Mouse (Mus musculus) neural tube, embryonic 13.5 days (tissue): Measurements from ENCODE around the gene Fez2. TPM values are rescaled to one million over a fixed set of nuclear protein-coding genes. Genes with fewer than 3 reads are reported as not detected.
A peak's percentile ranks its signal among the peaks of the same experiment; 100 is the strongest.

Experiments
- ATAC-seq: fragments of 200-750 bp; cut with Nextera tagmentation; 2 replicates; pipeline ENCODE4 v1.8.0; 2017; ENCODE audit warnings: low read depth, mild to moderate bottlenecking, moderate TSS enrichment, moderate library complexity
- H3K27ac ChIP-seq: fragments of 300-500 bp; sonication (generic); replicated peaks from 2 replicates; pipeline ENCODE4 v1.5.1; 2015; ENCODE audit warnings: moderate library complexity, mild to moderate bottlenecking, inconsistent platforms
- H3K27me3 ChIP-seq: fragments of 300-500 bp; sonication (generic); 2 replicates; pipeline ENCODE4 v1.6.1; 2015; ENCODE audit warnings: mild to moderate bottlenecking, inconsistent platforms
- H3K36me3 ChIP-seq: fragments of 300-500 bp; sonication (generic); 2 replicates; pipeline ENCODE4 v1.6.1; 2015; ENCODE audit warnings: mild to moderate bottlenecking, inconsistent platforms
- H3K4me1 ChIP-seq: fragments of 300-500 bp; sonication (generic); replicated peaks from 2 replicates; pipeline ENCODE4 v1.6.1; 2015; ENCODE audit warnings: inconsistent platforms
- H3K4me2 ChIP-seq: fragments of 300-500 bp; sonication (generic); 2 replicates; pipeline ENCODE4 v1.6.1; 2015; ENCODE audit warnings: inconsistent platforms, mild to moderate bottlenecking, moderate library complexity
- H3K4me3 ChIP-seq: fragments of 300-500 bp; sonication (generic); 2 replicates; pipeline ENCODE4 v1.5.1; 2015; ENCODE audit warnings: mild to moderate bottlenecking, inconsistent platforms
- H3K9ac ChIP-seq: fragments of 300-500 bp; sonication (generic); 2 replicates; pipeline ENCODE4 v1.6.1; 2015; ENCODE audit warnings: moderate library complexity, mild to moderate bottlenecking, inconsistent platforms
- H3K9me3 ChIP-seq: fragments of 300-500 bp; sonication (generic); 2 replicates; pipeline ENCODE4 v1.6.1; 2016; ENCODE audit warnings: inconsistent platforms
- WGBS: fragments of 180-500 bp; shearing (Covaris S2); methylation state at CpG from one replicate; pipeline ENCODE4 v1.1.7; 2015; 5-methylcytosine and 5-hydroxymethylcytosine counted together
- polyA plus RNA-seq: library from polyadenylated mRNA; unstranded; fragments of >200 nt; fragmentation: Nextera tagmentation; extraction: Ambion mirVana; gene quantifications from 2 replicates; pipeline ENCODE4 v1.2.1, GENCODE M21; 2015

Fez2 gene
- polyA plus RNA-seq, 1 experiment from 2014 or later: 57.3 TPM

DNA sequence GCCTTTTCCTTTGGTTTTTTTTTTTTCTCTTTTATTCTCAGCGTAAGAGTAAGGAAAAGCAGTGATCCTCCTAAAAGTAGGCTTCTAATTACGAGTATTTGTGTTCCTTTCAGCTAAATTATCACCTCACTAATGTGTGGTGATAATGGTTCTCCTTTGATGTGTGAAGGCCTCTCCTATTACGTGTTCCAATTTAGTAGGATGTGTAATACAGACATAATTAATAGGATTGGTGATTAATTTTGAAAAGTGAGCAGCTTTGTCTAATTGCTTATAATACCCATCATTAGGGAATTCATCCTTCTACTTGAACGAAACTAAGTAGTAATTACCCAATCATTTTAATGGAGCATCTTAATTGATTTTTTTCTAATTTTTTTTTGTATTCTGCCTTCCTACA is 60.2 kb downstream of the Fez2 start:
- no peaks in the 10 kb centered on the region for H3K9me3 ChIP-seq
- no peak overlapping the region for H3K4me2 ChIP-seq
- H3K4me1 ChIP-seq: peaks cover 48% of the 10 kb centered on the region
- ATAC-seq: 0 out of 2 replicates have a peak, but pooled peaks have one; percentile 23
- 49% methylated on average over 4 of the region's 4 CpGs for WGBS
- H3K4me3 ChIP-seq: no peak overlapping the region
- 0 out of 2 replicates have a peak, but pooled peaks cover 12% of the 10 kb centered on the region for H3K36me3 ChIP-seq
- 0 out of 2 replicates have a peak overlapping the region, but pooled peaks have one; percentile 33 for H3K27ac ChIP-seq
- no peak overlapping the region for H3K9ac ChIP-seq
- H3K27me3 ChIP-seq: no peaks in the 10 kb centered on the region

DNA sequence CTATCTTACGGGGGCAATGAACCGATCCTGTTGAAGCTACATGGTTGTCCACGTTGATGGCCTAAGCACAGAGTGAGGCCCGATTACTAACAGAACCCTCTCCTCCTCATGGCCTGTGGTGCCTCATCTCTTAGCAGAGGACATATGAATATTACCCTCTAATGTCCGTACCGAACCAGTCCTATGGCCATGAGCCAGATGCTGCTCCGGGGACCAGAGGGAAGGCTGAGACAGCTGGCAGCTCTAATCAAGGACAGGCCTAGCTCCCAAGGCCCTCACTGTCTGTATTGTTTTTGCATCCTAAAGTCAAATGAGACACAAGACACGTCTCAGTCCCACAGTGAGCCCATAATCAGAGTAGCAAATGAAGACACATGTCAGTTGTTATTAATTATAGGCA is 62.3 kb downstream of the Fez2 start:
- ATAC-seq: no peak
- H3K27ac ChIP-seq: peak overlapping the region; percentile 38; the same call in 1 of the 2 replicates
- peaks cover 23% of the 10 kb centered on the region for H3K36me3 ChIP-seq
- no peak overlapping the region for H3K4me3 ChIP-seq
- WGBS: 63% methylated on average over 8 of the region's 8 CpGs
- H3K4me2 ChIP-seq: no peak overlapping the region
- H3K4me1 ChIP-seq: peaks cover 48% of the 10 kb centered on the region
- H3K9me3 ChIP-seq: no peaks in the 10 kb centered on the region
- H3K27me3 ChIP-seq: no peaks in the 10 kb centered on the region
- H3K9ac ChIP-seq: no peak overlapping the region

DNA sequence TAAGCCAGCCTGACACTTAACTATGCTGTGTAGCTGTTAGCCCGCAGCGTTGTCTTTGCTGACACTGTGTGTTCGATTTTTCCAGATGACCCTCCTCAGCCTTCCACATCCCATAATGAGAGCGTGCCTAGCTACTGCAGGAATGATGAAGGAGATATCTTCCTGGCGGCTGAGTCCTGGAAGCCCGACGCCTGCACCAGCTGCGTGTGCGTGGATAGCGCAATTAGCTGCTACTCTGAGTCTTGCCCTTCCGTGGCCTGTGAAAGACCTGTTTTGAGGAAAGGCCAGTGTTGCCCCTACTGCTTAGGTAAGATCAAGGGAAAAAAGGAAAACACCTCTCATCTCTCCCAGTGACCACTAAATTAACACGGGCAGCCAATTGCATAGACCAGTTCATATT is 63.1 kb downstream of the Fez2 start:
- Histone ChIP-seq H3K4me3 (no peak overlapping the region), H3K9me3 (no peaks in the 10 kb centered on the region), H3K9ac (no peak overlapping the region), H3K27me3 (no peaks in the 10 kb centered on the region), H3K4me2 (no peak overlapping the region), H3K27ac (peak overlapping the region; percentile 38), H3K4me1 (peaks cover 51% of the 10 kb centered on the region), H3K36me3 (peaks cover 28% of the 10 kb centered on the region)
- no peak for ATAC-seq
- 72% methylated on average over 12 of the region's 12 CpGs for WGBS

DNA sequence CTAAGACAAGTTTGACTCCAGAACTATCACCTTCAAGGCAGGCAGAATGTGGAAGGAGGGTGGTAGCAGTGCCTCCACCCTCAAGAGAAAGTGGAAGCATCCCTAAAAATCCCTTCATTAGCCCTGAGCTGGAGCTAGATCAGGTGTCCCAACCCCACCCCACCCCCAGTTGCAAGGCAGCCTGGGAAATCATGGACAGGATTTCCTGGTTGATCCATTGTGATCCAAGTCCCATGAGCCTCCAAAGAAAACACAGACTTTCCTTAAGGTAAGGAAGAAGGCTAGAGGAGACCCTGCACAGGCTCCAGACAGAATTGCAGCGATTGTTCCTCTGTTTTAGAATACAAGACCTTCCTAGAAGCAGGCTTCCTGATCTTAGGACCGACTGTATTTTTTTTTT is 63.5 kb downstream of the Fez2 start:
- H3K27me3 ChIP-seq: no peaks in the 10 kb centered on the region
- peak overlapping the region; percentile 38; the same call in 1 of the 2 replicates for H3K27ac ChIP-seq
- H3K9me3 ChIP-seq: no peaks in the 10 kb centered on the region
- H3K4me1 ChIP-seq: peaks cover 48% of the 10 kb centered on the region
- ATAC-seq: no peak
- no peak overlapping the region for H3K4me3 ChIP-seq
- peaks cover 33% of the 10 kb centered on the region for H3K36me3 ChIP-seq
- WGBS: 87% methylated on average over 2 of the region's 2 CpGs
- no peak overlapping the region for H3K4me2 ChIP-seq
- no peak overlapping the region for H3K9ac ChIP-seq

DNA sequence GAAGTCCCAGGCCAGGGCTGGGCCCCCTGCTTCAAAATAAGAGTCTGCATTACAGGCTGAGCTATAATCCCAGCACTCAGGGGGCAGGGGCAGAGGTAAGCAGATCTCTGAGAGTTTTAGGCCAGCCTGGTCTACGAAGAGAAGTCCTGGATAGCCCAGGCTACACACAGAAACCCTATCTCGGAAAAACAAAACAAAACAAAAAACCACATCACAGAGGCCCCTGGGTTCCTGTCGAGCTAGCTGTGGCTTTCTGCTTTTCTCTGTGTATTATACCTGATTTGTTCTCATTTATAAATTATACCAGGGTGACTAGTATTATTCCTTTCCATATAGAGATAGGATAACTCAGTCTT is 65.5 kb downstream of the Fez2 start:
- WGBS: 79% methylated on average over 3 of the region's 3 CpGs
- no peak for ATAC-seq
- Histone ChIP-seq H3K4me1 (peaks cover 39% of the 10 kb centered on the region), H3K4me2 (no peak overlapping the region), H3K27me3 (no peaks in the 10 kb centered on the region), H3K36me3 (peaks cover 49% of the 10 kb centered on the region), H3K9me3 (no peaks in the 10 kb centered on the region), H3K27ac (no peak overlapping the region), H3K4me3 (no peak overlapping the region), H3K9ac (no peak overlapping the region)

DNA sequence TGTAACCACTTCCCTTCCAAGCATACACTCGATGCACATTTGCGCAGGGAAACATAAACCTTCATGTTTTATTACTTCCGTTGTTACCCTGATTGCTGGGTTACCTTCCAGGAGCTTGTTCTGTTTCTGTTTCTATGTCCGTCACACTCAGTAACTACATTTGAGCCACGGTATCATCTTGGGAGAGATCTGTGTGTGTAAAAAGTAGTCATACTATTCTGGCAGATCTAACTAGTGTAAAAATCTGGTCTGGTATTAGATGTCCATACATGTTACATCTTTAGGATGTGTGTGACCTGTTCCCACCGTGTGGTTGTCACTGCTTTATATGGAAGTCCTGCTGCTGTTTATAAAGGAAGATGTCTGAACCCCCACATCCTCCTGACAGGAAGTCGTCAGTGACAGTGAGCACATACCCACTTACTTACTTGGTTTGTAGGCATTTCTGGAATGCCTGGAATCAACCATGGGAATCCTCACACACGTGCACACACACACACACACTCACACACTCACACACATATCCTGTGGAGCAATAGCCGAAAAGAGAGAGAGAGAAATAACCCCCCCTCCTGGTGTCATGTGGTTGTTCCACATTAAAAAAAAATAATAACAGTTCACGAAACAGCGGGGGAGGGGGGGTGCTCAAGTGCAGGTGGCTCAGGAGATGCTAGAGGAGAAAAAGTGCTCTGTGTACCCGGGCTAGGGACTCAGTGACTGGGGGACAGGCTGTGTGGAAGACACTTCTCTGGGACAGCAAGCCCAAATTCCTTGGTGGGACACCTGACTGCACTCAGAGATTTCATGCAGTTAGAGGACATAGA is 66.1 kb downstream of the Fez2 start:
- 82% methylated on average over 12 of the region's 12 CpGs for WGBS
- Histone ChIP-seq H3K4me2 (no peak overlapping the region), H3K4me3 (no peak overlapping the region), H3K9me3 (no peaks in the 10 kb centered on the region), H3K27me3 (no peaks in the 10 kb centered on the region), H3K9ac (no peak overlapping the region), H3K27ac (no peak overlapping the region), H3K36me3 (peaks cover 53% of the 10 kb centered on the region), H3K4me1 (peaks cover 33% of the 10 kb centered on the region)
- ATAC-seq: no peak

DNA sequence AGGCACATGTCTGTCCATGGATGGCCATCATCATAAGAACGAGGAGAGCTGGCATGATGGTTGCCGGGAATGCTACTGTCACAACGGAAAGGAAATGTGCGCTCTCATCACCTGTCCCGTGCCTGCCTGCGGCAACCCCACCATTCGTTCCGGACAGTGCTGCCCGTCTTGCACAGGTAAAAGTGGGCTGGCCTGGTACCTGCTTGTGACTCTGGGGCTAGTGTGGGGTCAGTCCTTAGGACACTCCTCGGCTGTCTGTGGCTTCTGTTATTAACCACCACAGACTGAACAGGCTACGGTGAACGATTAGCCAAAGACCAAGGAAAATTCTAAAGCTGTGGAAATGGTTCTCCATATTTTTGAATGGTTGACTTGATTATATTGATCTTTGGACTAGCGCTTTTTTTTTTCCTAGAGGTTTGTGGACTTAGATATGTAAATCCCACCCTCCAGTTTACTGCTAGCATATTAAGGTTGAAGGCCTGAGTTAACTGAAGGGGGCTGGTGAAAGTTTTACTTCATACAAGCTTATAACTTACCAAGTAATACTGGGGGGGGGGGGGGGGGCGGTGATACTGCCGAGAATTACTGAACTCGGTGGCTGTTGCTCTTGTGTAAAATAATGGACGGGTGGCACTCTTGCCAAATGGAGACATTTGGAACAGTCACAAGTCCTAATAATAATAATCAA is 70.7 kb downstream of the Fez2 start:
- Histone ChIP-seq H3K27me3 (no peaks in the 10 kb centered on the region), H3K36me3 (peaks cover 49% of the 10 kb centered on the region), H3K4me2 (no peak overlapping the region), H3K4me3 (no peak overlapping the region), H3K9me3 (no peaks in the 10 kb centered on the region), H3K27ac (no peak overlapping the region), H3K9ac (no peak overlapping the region), H3K4me1 (0 out of 2 replicates have a peak, but pooled peaks cover 6% of the 10 kb centered on the region)
- WGBS: 92% methylated on average over 17 of the region's 17 CpGs
- ATAC-seq: no peak

DNA sequence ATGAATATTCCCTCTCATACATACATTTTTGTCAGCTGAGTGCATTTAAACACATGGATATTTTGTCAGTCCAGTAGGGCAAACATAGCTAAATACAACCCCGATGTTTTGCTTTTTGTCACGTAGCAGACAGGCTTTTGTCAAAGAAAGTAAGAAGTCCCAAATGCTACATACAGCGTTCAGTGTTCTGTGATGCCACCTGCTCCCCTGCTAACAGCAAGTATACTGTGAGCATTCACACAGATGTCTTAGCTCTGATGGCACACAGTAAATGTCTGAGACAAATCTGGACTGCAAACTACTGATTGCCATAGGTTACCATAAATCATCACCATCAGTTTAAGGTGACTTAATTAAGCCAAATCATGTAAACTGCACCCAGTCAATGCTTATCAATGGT is 74.3 kb downstream of the Fez2 start:
- no peaks in the 10 kb centered on the region for H3K27me3 ChIP-seq
- H3K4me1 ChIP-seq: no peaks in the 10 kb centered on the region
- peaks cover 29% of the 10 kb centered on the region for H3K36me3 ChIP-seq
- ATAC-seq: no peak
- no peak overlapping the region for H3K9ac ChIP-seq
- no peak overlapping the region for H3K4me3 ChIP-seq
- WGBS: 82% methylated on average over 3 of the region's 3 CpGs
- no peaks in the 10 kb centered on the region for H3K9me3 ChIP-seq
- H3K4me2 ChIP-seq: no peak overlapping the region
- no peak overlapping the region for H3K27ac ChIP-seq

DNA sequence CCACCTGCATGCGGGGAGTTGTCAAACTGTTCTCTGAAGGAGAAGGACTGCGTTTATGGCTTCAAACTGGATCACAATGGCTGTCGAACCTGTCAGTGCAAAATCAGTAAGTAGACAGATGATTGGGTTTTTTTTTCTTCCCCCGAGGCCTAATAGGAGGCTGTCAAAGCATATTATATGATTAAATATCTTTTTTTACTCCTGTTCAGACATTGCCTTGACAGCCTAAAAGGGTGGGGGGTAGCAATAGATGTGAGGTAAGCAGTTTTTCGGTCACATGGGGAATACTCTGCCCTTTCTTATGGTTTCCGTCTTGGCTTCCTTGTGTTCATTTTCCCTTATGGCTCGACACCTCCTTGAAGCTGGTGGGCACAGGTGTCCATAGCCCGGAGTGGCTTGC is 82.7 kb downstream of the Fez2 start:
- H3K4me3 ChIP-seq: no peak overlapping the region
- H3K4me1 ChIP-seq: no peaks in the 10 kb centered on the region
- WGBS: 87% methylated on average over 8 of the region's 8 CpGs
- peaks cover 22% of the 10 kb centered on the region for H3K36me3 ChIP-seq
- H3K27ac ChIP-seq: no peak overlapping the region
- H3K27me3 ChIP-seq: no peaks in the 10 kb centered on the region
- no peak overlapping the region for H3K4me2 ChIP-seq
- no peak overlapping the region for H3K9ac ChIP-seq
- no peak for ATAC-seq
- no peaks in the 10 kb centered on the region for H3K9me3 ChIP-seq

DNA sequence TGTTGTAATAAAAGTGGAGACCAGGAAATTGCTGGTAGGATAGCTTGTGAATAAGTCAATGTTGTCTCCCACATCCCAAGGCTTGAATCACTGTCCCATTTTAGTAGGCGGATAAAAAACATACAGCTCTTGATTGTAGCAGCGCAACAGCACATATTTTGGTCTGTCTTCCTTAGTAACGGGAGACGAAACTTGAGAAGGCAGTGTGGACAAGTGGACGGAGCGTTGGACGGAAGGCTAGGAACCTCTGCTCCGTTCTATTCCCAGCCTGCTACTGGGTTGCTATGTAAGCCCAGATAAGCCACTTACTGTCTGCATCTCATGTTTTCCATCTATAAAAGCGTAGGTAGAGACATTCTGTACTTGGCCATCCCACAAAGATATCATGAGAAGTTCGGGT is 84.7 kb downstream of the Fez2 start:
- Histone ChIP-seq H3K36me3 (peaks cover 22% of the 10 kb centered on the region), H3K9me3 (no peaks in the 10 kb centered on the region), H3K27me3 (no peaks in the 10 kb centered on the region), H3K4me2 (no peak overlapping the region), H3K4me3 (no peak overlapping the region), H3K27ac (no peak overlapping the region), H3K9ac (no peak overlapping the region), H3K4me1 (peaks cover 3% of the 10 kb centered on the region; the same call in 1 of the 2 replicates)
- WGBS: 96% methylated on average over 10 of the region's 10 CpGs
- ATAC-seq: no peak

DNA sequence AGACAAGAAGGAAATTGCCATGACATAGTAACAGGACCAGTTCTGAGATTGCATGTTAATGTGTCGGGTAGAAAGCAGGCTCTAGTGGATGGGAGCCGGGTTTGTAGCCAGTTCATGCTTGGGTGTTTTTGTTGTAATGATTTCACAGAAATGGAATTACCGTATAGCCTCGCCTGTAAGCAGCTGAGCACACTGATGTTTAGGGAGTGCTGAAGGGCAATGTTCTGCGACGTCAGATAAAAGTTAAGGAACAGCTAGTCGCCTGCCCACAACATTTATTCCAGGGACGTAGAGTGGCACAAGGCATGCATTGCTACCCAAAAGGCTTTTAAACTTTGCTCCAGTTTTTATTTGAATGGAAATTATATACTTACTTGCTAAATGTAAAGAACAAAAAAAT is 86.5 kb downstream of the Fez2 start:
- no peaks in the 10 kb centered on the region for H3K27me3 ChIP-seq
- H3K27ac ChIP-seq: no peak overlapping the region
- H3K4me1 ChIP-seq: peaks cover 11% of the 10 kb centered on the region; the same call in 1 of the 2 replicates
- H3K9ac ChIP-seq: no peak overlapping the region
- no peak for ATAC-seq
- WGBS: 71% methylated on average over 8 of the region's 8 CpGs
- H3K36me3 ChIP-seq: peaks cover 17% of the 10 kb centered on the region; the same call in 1 of the 2 replicates
- no peaks in the 10 kb centered on the region for H3K9me3 ChIP-seq
- H3K4me3 ChIP-seq: no peak overlapping the region
- no peak overlapping the region for H3K4me2 ChIP-seq

DNA sequence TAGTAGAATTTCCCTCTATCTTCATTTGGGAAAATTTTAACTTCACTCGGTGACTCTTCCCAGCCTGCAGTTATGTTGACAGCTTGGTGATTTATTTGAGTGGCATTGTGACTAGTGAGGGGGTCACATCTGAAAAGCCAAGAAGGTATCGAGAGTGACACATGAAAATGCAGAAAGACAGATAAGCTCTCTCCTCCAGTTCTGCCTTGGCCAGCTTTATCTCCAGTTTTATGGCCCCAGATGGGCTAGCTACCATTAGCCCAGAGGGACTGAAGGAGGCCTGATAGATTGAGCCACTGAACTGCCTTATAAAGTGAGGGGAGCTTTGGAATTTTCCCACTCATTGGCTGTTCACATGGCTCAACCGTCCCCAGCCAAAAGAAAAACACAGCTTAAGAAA is 89.7 kb downstream of the Fez2 start:
- Histone ChIP-seq H3K27ac (no peak overlapping the region), H3K27me3 (no peaks in the 10 kb centered on the region), H3K9ac (no peak overlapping the region), H3K36me3 (0 out of 2 replicates have a peak, but pooled peaks cover 3% of the 10 kb centered on the region), H3K4me2 (no peak overlapping the region), H3K4me3 (no peak overlapping the region), H3K9me3 (no peaks in the 10 kb centered on the region), H3K4me1 (peaks cover 11% of the 10 kb centered on the region; the same call in 1 of the 2 replicates)
- ATAC-seq: no peak
- WGBS: 14% methylated on average over 3 of the region's 3 CpGs
